Mouse (Mus musculus) stomach, postnatal 0 days (tissue): ENCODE measurements around the gene Derl2.

Experiments
- CTCF ChIP-seq: IDR thresholded peaks from 2 replicates; pipeline ENCODE4 v1.5.1; 2016; ENCODE audit warnings: antibody characterized with exemption, low read depth, mild to moderate bottlenecking, moderate library complexity
- EP300 ChIP-seq: optimal IDR thresholded peaks from 2 replicates; pipeline ENCODE3; 2016; ENCODE audit warnings: antibody characterized with exemption

DNA sequence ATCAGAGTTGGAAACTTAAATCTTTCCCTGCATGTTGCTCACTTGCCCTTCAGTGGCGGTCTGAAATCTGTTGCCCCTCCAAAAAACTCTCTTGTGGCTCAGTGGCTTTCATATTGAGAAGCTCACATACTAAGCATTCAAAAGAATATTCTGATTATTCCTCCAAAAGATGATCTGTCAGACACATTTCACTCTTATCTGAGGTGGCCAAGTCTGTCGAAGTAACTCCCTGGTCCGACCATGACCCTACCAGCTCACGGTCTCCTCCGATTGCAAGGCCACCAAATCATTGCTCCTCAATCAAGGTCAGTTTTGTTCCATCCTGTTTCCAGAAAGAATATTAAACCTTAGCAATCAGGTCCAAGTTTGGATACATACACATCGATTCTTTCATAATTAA is 12.6 kb downstream of the Derl2 start:
- TF ChIP-seq EP300, result no peak
- no peak for TF ChIP-seq CTCF
